Comparison of ENCODE assay signal across 15 mouse cellular contexts in the genomic region with DNA sequence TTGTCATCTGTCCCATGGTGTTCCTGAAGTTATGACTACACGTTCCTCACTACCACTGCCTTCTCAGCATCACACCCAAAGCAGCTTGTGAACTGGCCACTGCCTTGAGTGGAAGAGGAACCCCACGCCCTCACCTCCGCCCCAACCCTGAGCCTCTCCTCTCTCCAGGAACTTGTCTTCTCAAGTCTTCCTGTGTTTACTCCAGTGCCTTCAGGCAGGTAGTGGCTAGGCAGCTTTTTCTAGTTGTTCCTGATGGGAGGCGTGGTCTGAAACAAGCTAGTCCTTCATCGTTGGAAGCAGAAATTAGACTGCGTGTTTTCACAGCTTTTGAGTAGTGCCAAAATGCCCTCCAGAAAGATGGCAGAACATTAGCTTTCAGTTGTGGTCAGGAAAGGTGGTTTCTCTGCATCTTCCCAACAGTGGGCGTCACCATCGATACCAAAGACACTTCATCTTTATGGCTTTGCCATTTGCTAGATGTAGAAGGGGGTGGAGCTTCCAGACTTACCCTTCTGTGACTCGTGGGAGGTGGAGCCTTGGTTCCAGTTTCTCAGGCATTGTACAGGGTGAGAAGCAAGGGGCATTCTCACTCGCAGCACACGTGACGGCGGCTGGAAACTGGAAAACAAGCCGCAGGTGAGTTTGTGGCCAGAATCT.
DNase-seq lines count a peak whose midpoint lies in the region; ATAC-seq and TF ChIP-seq lines count a peak whose summit lies in the region.
"Had no signal": no experiment of that assay in that cellular context is flagged by ENCODE, and none has a peak within 500 bp of the region (broad histone marks: within the 10 kb centered on the region; RNA-seq: fewer than 3 reads in every experiment).

No protein-coding gene starts in this region.

- peaks cover 6% of the 10 kb centered on the region; the same call in 1 of the 2 replicates for H3K4me1 ChIP-seq in kidney, embryonic 16.5 days (ENCODE audit: insufficient read depth, low read length)
- H3K4me1 ChIP-seq in ES-E14 (ENCODE audit: control insufficient read depth in 2 of 2, insufficient read depth in 2 of 2, low read length in 2 of 2, poor library complexity in 1 of 2): no peaks in the 10 kb centered on the region
- peaks cover 10% of the 10 kb centered on the region for H3K4me1 ChIP-seq in limb, embryonic 11.5 days (ENCODE audit: control insufficient read depth, insufficient read depth, low read length)
- H3K4me1 ChIP-seq in stomach, embryonic 14.5 days (ENCODE audit: control insufficient read depth, insufficient read depth, low read length): no peaks in the 10 kb centered on the region
- H3K4me1 ChIP-seq: heart, embryonic 13.5 days; hindbrain, embryonic 12.5 days; midbrain, embryonic 10.5 days had no signal

- H3K4me3 ChIP-seq in kidney, embryonic 16.5 days (ENCODE audit: low read length): no peak overlapping the region
- H3K4me3 ChIP-seq in ES-E14 (ENCODE audit: insufficient read depth in 1 of 2, low read depth in 1 of 2, low read length in 2 of 2, poor library complexity in 1 of 2, severe bottlenecking in 1 of 2): no peak overlapping the region
- H3K4me3 ChIP-seq in limb, embryonic 11.5 days (ENCODE audit: low read depth, low read length): no peak overlapping the region
- no peak overlapping the region for H3K4me3 ChIP-seq in stomach, embryonic 14.5 days (ENCODE audit: low read depth, low read length)
- H3K4me3 ChIP-seq: heart, embryonic 13.5 days; hindbrain, embryonic 12.5 days; midbrain, embryonic 10.5 days had no signal

- no peak overlapping the region for H3K4me2 ChIP-seq in kidney, embryonic 16.5 days (replicated peaks; ENCODE audit: low read depth, low read length)
- H3K4me2 ChIP-seq in limb, embryonic 11.5 days (ENCODE audit: low read depth, severe bottlenecking): no peak overlapping the region
- H3K4me2 ChIP-seq in stomach, embryonic 14.5 days (replicated peaks; ENCODE audit: low read depth, low read length): no peak overlapping the region
- H3K4me2 ChIP-seq: heart, embryonic 13.5 days; hindbrain, embryonic 12.5 days had no signal

- peaks cover 5% of the 10 kb centered on the region; the same call in 1 of the 2 replicates for H3K27me3 ChIP-seq in kidney, embryonic 16.5 days (ENCODE audit: insufficient read depth, low read length)
- no peaks in the 10 kb centered on the region for H3K27me3 ChIP-seq in limb, embryonic 11.5 days (ENCODE audit: control insufficient read depth, insufficient read depth, low read length)
- no peaks in the 10 kb centered on the region for H3K27me3 ChIP-seq in stomach, embryonic 14.5 days (ENCODE audit: control insufficient read depth, insufficient read depth, low read length)
- H3K27me3 ChIP-seq: hindbrain, embryonic 12.5 days; Patski had no signal

- no peak overlapping the region for H3K27ac ChIP-seq in kidney, embryonic 16.5 days (ENCODE audit: low read length)
- H3K27ac ChIP-seq in ES-E14 (ENCODE audit: insufficient read depth, low read depth, low read length, poor library complexity, severe bottlenecking): no peak overlapping the region
- no peak overlapping the region for H3K27ac ChIP-seq in limb, embryonic 11.5 days (replicated peaks; ENCODE audit: low read depth, low read length)
- peak overlapping the region; percentile 33; the same call in 1 of the 2 replicates for H3K27ac ChIP-seq in stomach, embryonic 14.5 days (ENCODE audit: low read length)
- H3K27ac ChIP-seq: heart, embryonic 13.5 days; hindbrain, embryonic 12.5 days; liver, embryonic 14.5 days; midbrain, embryonic 10.5 days had no signal

- in situ Hi-C loops in ES-E14 (cut with MboI; ENCODE audit: low sequenced_read_pairs in 2 of 2, unreplicated experiment in 2 of 2): no loop called here

- 56% methylated on average over 14 of the region's 14 CpGs for WGBS in kidney, embryonic 16.5 days
- 64% methylated on average over 14 of the region's 14 CpGs for WGBS in limb, embryonic 11.5 days
- 70% methylated on average over 14 of the region's 14 CpGs for WGBS in stomach, embryonic 14.5 days

- H3K9me3 ChIP-seq in kidney, embryonic 16.5 days (ENCODE audit: low read length): no peaks in the 10 kb centered on the region
- no peaks in the 10 kb centered on the region for H3K9me3 ChIP-seq in ES-E14 (ENCODE audit: control insufficient read depth, insufficient read depth, low read depth, low read length)
- H3K9me3 ChIP-seq in limb, embryonic 11.5 days (ENCODE audit: control insufficient read depth, low read length): no peaks in the 10 kb centered on the region
- H3K9me3 ChIP-seq in stomach, embryonic 14.5 days (ENCODE audit: control insufficient read depth, low read depth, low read length): no peaks in the 10 kb centered on the region
- H3K9me3 ChIP-seq: heart, embryonic 13.5 days; hindbrain, embryonic 12.5 days; midbrain, embryonic 10.5 days had no signal

- no peak for DNase-seq in kidney, postnatal 10 days
- peak; percentile 33 for DNase-seq in ES-E14 (ENCODE audit: low read depth, low spot score)
- DNase-seq in limb, embryonic 11.5 days (ENCODE audit: low spot score): no peak
- no peak for DNase-seq in testis, postnatal 10 days (ENCODE audit: low spot score)
- no peak for DNase-seq in heart, postnatal 36 days
- DNase-seq: cerebellum, adult 18-20 months; gastrocnemius, postnatal 10 days had no signal

- H3K36me3 ChIP-seq in kidney, embryonic 16.5 days (ENCODE audit: insufficient read depth, low read length): no peaks in the 10 kb centered on the region
- no peaks in the 10 kb centered on the region for H3K36me3 ChIP-seq in ES-E14 (ENCODE audit: control insufficient read depth, insufficient read depth, low read length, poor library complexity, severe bottlenecking)
- no peaks in the 10 kb centered on the region for H3K36me3 ChIP-seq in limb, embryonic 11.5 days (ENCODE audit: control insufficient read depth, insufficient read depth, low read length)
- H3K36me3 ChIP-seq in stomach, embryonic 14.5 days (ENCODE audit: control insufficient read depth, insufficient read depth, low read length): no peaks in the 10 kb centered on the region
- H3K36me3 ChIP-seq: heart, embryonic 13.5 days; hindbrain, embryonic 12.5 days; midbrain, embryonic 10.5 days had no signal

- no peak overlapping the region for H3K9ac ChIP-seq in kidney, embryonic 16.5 days (replicated peaks; ENCODE audit: low read length)
- H3K9ac ChIP-seq in ES-E14 (ENCODE audit: insufficient read depth, low read depth, low read length, poor library complexity, severe bottlenecking): no peak overlapping the region
- no peak overlapping the region for H3K9ac ChIP-seq in limb, embryonic 11.5 days (ENCODE audit: low read length)
- H3K9ac ChIP-seq in stomach, embryonic 14.5 days (replicated peaks; ENCODE audit: low read depth, low read length): no peak overlapping the region
- H3K9ac ChIP-seq: heart, embryonic 13.5 days; hindbrain, embryonic 12.5 days; liver, embryonic 14.5 days had no signal

- ATAC-seq in kidney, embryonic 16.5 days (ENCODE audit: low FRiP score, low TSS enrichment): peak; percentile 75
- peak; percentile 9; the same call in 1 of the 2 replicates for ATAC-seq in limb, embryonic 11.5 days (ENCODE audit: insufficient number of reproducible peaks, low FRiP score, low TSS enrichment, low read depth)
- ATAC-seq in stomach, embryonic 14.5 days (ENCODE audit: insufficient number of reproducible peaks, insufficient read depth, low FRiP score, low read depth): peak; percentile 49; the same call in 1 of the 2 replicates
- ATAC-seq: intestine, postnatal 0 days; Patski had no signal

- intact Hi-C loops in heart, postnatal 36 days (cut with DNase I): no loop called here

TF ChIP-seq in ES-E14, 5 proteins besides CTCF, POLR2A, EP300 and RAD21:
- TF ChIP-seq MAFK (IDR thresholded peaks at IDR 0.05; ENCODE audit: insufficient read depth, low read depth, low read length) (no peak), CHD2 (IDR thresholded peaks at IDR 0.05; ENCODE audit: low read depth, low read length) (no peak), HCFC1 (IDR thresholded peaks at IDR 0.05; ENCODE audit: borderline replicate concordance, insufficient read depth, low read length) (no peak), ZC3H11A (IDR thresholded peaks at IDR 0.05; ENCODE audit: borderline replicate concordance, low read depth, low read length) (no peak), ZNF384 (IDR thresholded peaks at IDR 0.05; ENCODE audit: low read depth, low read length) (no peak)

Comparison
In these comparisons a context has a peak if more than half of its experiments do, and no peak if none do; other contexts are left out.
1. ATAC-seq: peak in every context shown above with its lines; median percentile 75 in kidney, embryonic 16.5 days; 49 in stomach, embryonic 14.5 days; 9 in limb, embryonic 11.5 days.